Mouse (Mus musculus): ENCODE results near the gene Ndufaf8.

- TF ChIP-seq USF1 (IDR thresholded peaks at IDR 0.05; ENCODE audit: low read depth) (no peak), CEBPB (IDR thresholded peaks at IDR 0.05; ENCODE audit: insufficient read depth, poor library complexity, severe bottlenecking) (no peak), POLR2A (IDR thresholded peaks at IDR 0.05; ENCODE audit: insufficient read length, low read depth) (no peak), POLR2AphosphoS2 (IDR thresholded peaks at IDR 0.05; ENCODE audit: insufficient read length, low read depth) (no peak), E2F4 (IDR thresholded peaks at IDR 0.05; ENCODE audit: insufficient read depth) (no peak), MYOD1 (IDR thresholded peaks at IDR 0.05; ENCODE audit: control insufficient read depth in 1 of 3, insufficient read length in 2 of 3, low read depth in 2 of 3) (no peak), TCF12 (IDR thresholded peaks at IDR 0.05; ENCODE audit: insufficient read depth, poor library complexity, severe bottlenecking) (no peak), MYOG (IDR thresholded peaks at IDR 0.05; ENCODE audit: control insufficient read depth in 1 of 3, insufficient read depth in 1 of 3, insufficient read length in 2 of 3, low read depth in 2 of 3) (no peak), MAX (IDR thresholded peaks at IDR 0.05; ENCODE audit: low read depth) (no peak), REST (IDR thresholded peaks at IDR 0.05; ENCODE audit: insufficient read depth, insufficient read length) (no peak)
Measured at GRCm38 (mm10) chr11:120092817-120093591, 5.7 kb upstream of the Ndufaf8 start.
